Mouse (Mus musculus): ENCODE data around the gene Itga5. TPM values are rescaled to one million over a fixed set of nuclear protein-coding genes. Genes with fewer than 3 reads are reported as not detected.
A peak's percentile ranks its signal among the peaks of the same experiment; 100 is the strongest.

Itga5 gene
- total and polyA plus RNA-seq, 3 experiments: 36.4 to 38.6 (median 36.7) TPM

GRCm38 (mm10) chr15:103323455-103324247 lies 42.9 kb downstream of the Itga5 start:
- WGBS: 1% methylated on average over 26 of the region's 40 CpGs
- no peaks in the 10 kb centered on the region for H3K4me1 ChIP-seq (ENCODE audit: control insufficient read depth, insufficient read depth, low read length)
- H3K27ac ChIP-seq: peak overlapping the region; percentile 57
- peak; percentile 92 to 96 for DNase-seq
- no peaks in the 10 kb centered on the region for H3K27me3 ChIP-seq (ENCODE audit: control insufficient read depth, insufficient read depth, low read length)
- peak overlapping the region; percentile 59 for H3K4me3 ChIP-seq
- H3K36me3 ChIP-seq (ENCODE audit: control insufficient read depth, insufficient read depth, low read length): no peaks in the 10 kb centered on the region
- intact Hi-C loops (cut with DNase I): no loop called here
- H3K9ac ChIP-seq (ENCODE audit: low read depth, low read length): peak overlapping the region; percentile 65
- TF ChIP-seq POLR2A (IDR thresholded peaks at IDR 0.05; ENCODE audit: insufficient read depth, low read depth, low read length) (0 out of 2 replicates have a peak, but pooled peaks have one; percentile 30), EP300 (IDR thresholded peaks at IDR 0.05; ENCODE audit: insufficient read depth, low read depth, low read length) (peak; percentile 67; the same call in 1 of the 2 replicates), CTCF (IDR thresholded peaks at IDR 0.05) (peak; percentile 95)
- no peaks in the 10 kb centered on the region for H3K79me2 ChIP-seq (replicated peaks; ENCODE audit: control insufficient read depth, insufficient read depth, low read length)

GRCm38 (mm10) chr15:103323070-103323454 lies 43.5 kb downstream of the Itga5 start:
- DNase-seq: no peak
- Histone ChIP-seq H3K36me3 (ENCODE audit: control insufficient read depth, insufficient read depth, low read length) (no peaks in the 10 kb centered on the region), H3K4me3 (peak overlapping the region; percentile 59), H3K9ac (ENCODE audit: low read depth, low read length) (peak overlapping the region; percentile 65), H3K27me3 (ENCODE audit: control insufficient read depth, insufficient read depth, low read length) (no peaks in the 10 kb centered on the region), H3K79me2 (replicated peaks; ENCODE audit: control insufficient read depth, insufficient read depth, low read length) (no peaks in the 10 kb centered on the region), H3K27ac (peak overlapping the region; percentile 57), H3K4me1 (ENCODE audit: control insufficient read depth, insufficient read depth, low read length) (no peaks in the 10 kb centered on the region)
- intact Hi-C loops (cut with DNase I): no loop called here
- TF ChIP-seq EP300 (IDR thresholded peaks at IDR 0.05; ENCODE audit: insufficient read depth, low read depth, low read length) (no peak), CTCF (IDR thresholded peaks at IDR 0.05) (no peak), POLR2A (IDR thresholded peaks at IDR 0.05; ENCODE audit: insufficient read depth, low read depth, low read length) (no peak)
- 5% methylated on average over 25 of the region's 26 CpGs for WGBS

GRCm38 (mm10) chr15:103322396-103322795 lies 44.2 kb downstream of the Itga5 start:
- TF ChIP-seq EP300 (IDR thresholded peaks at IDR 0.05; ENCODE audit: insufficient read depth, low read depth, low read length) (no peak), CTCF (IDR thresholded peaks at IDR 0.05) (no peak)
- no peak for DNase-seq
- intact Hi-C loops (cut with DNase I): no loop called here
- peak overlapping the region; percentile 57 for H3K27ac ChIP-seq
- H3K4me3 ChIP-seq: peak overlapping the region; percentile 59; the same call in 1 of the 2 replicates
- no peaks in the 10 kb centered on the region; the same call in 1 of the 2 replicates for H3K4me1 ChIP-seq (ENCODE audit: control insufficient read depth, insufficient read depth, low read length)
- WGBS: 61% methylated on average over 4 of the region's 4 CpGs
- no peaks in the 10 kb centered on the region for H3K36me3 ChIP-seq (ENCODE audit: control insufficient read depth, insufficient read depth, low read length)
- peak overlapping the region; percentile 11; the same call in 1 of the 2 replicates for H3K9ac ChIP-seq (ENCODE audit: low read depth, low read length)
- no peaks in the 10 kb centered on the region for H3K27me3 ChIP-seq (ENCODE audit: control insufficient read depth, insufficient read depth, low read length)
- H3K79me2 ChIP-seq (replicated peaks; ENCODE audit: control insufficient read depth, insufficient read depth, low read length): no peaks in the 10 kb centered on the region

GRCm38 (mm10) chr15:103321076-103321475 lies 45.5 kb downstream of the Itga5 start:
- H3K4me1 ChIP-seq (ENCODE audit: control insufficient read depth, insufficient read depth, low read length): peaks cover 4% of the 10 kb centered on the region; the same call in 1 of the 2 replicates
- no peak overlapping the region for H3K4me3 ChIP-seq
- intact Hi-C loops (cut with DNase I): no loop called here
- no peaks in the 10 kb centered on the region for H3K36me3 ChIP-seq (ENCODE audit: control insufficient read depth, insufficient read depth, low read length)
- TF ChIP-seq POLR2A (IDR thresholded peaks at IDR 0.05; ENCODE audit: insufficient read depth, low read depth, low read length) (no peak), CTCF (IDR thresholded peaks at IDR 0.05) (peak; percentile 60)
- no peaks in the 10 kb centered on the region for H3K27me3 ChIP-seq (ENCODE audit: control insufficient read depth, insufficient read depth, low read length)
- peak overlapping the region; percentile 12; the same call in 1 of the 2 replicates for H3K27ac ChIP-seq
- WGBS: 81% methylated on average over 1 of the region's 1 CpGs
- no peak for DNase-seq
- H3K9ac ChIP-seq (ENCODE audit: low read depth, low read length): no peak overlapping the region
- no peaks in the 10 kb centered on the region for H3K79me2 ChIP-seq (replicated peaks; ENCODE audit: control insufficient read depth, insufficient read depth, low read length)

- peak overlapping the region; percentile 74 for H3K27ac ChIP-seq
- WGBS: 64% methylated on average over 3 of the region's 3 CpGs
- no peaks in the 10 kb centered on the region for H3K36me3 ChIP-seq (ENCODE audit: control insufficient read depth, insufficient read depth, low read length)
- peak; percentile 61 to 72 for DNase-seq
- no peak overlapping the region for H3K4me3 ChIP-seq
- H3K4me1 ChIP-seq (ENCODE audit: control insufficient read depth, insufficient read depth, low read length): peaks cover 6% of the 10 kb centered on the region
- TF ChIP-seq EP300 (IDR thresholded peaks at IDR 0.05; ENCODE audit: insufficient read depth, low read depth, low read length) (no peak), POLR2A (IDR thresholded peaks at IDR 0.05; ENCODE audit: insufficient read depth, low read depth, low read length) (0 out of 2 replicates have a peak, but pooled peaks have one; percentile 12), CTCF (IDR thresholded peaks at IDR 0.05) (no peak)
- no peak overlapping the region for H3K9ac ChIP-seq (ENCODE audit: low read depth, low read length)
- no peaks in the 10 kb centered on the region for H3K79me2 ChIP-seq (replicated peaks; ENCODE audit: control insufficient read depth, insufficient read depth, low read length)
- no peaks in the 10 kb centered on the region for H3K27me3 ChIP-seq (ENCODE audit: control insufficient read depth, insufficient read depth, low read length)
- intact Hi-C loops (cut with DNase I): no loop called here
Measured at GRCm38 (mm10) chr15:103318201-103318816, 48.3 kb downstream of the Itga5 start.

GRCm38 (mm10) chr15:103317731-103318130 lies 48.8 kb downstream of the Itga5 start:
- no peak overlapping the region for H3K4me3 ChIP-seq
- H3K36me3 ChIP-seq (ENCODE audit: control insufficient read depth, insufficient read depth, low read length): no peaks in the 10 kb centered on the region
- peaks cover 6% of the 10 kb centered on the region for H3K4me1 ChIP-seq (ENCODE audit: control insufficient read depth, insufficient read depth, low read length)
- no peaks in the 10 kb centered on the region for H3K79me2 ChIP-seq (replicated peaks; ENCODE audit: control insufficient read depth, insufficient read depth, low read length)
- H3K9ac ChIP-seq (ENCODE audit: low read depth, low read length): no peak overlapping the region
- WGBS: 80% methylated on average over 8 of the region's 8 CpGs
- TF ChIP-seq POLR2A (IDR thresholded peaks at IDR 0.05; ENCODE audit: insufficient read depth, low read depth, low read length): no peak
- TF ChIP-seq CTCF (IDR thresholded peaks at IDR 0.05): no peak
- TF ChIP-seq EP300 (IDR thresholded peaks at IDR 0.05; ENCODE audit: insufficient read depth, low read depth, low read length): no peak
- H3K27ac ChIP-seq: peak overlapping the region; percentile 74
- no peaks in the 10 kb centered on the region for H3K27me3 ChIP-seq (ENCODE audit: control insufficient read depth, insufficient read depth, low read length)
- no peak for DNase-seq
- intact Hi-C loops (cut with DNase I): no loop called here

Data from heart, adult 2 months (tissue).